Mouse (Mus musculus) megakaryocyte, embryonic 14.5 days (primary cell): Measurements from ENCODE around the gene Mast4. TPM values are rescaled to one million over a fixed set of nuclear protein-coding genes. Genes with fewer than 3 reads are reported as not detected.
A peak's percentile ranks its signal among the peaks of the same experiment; 100 is the strongest.

ENCODE experiments used
- H3K27me3 ChIP-seq: replicated peaks from 2 replicates; pipeline ENCODE3; 2012; ENCODE audit warnings: inconsistent platforms
- H3K36me3 ChIP-seq: replicated peaks from 2 replicates; pipeline ENCODE3; 2012; ENCODE audit warnings: low read length, inconsistent platforms, mixed read lengths
- H3K4me1 ChIP-seq: 2 replicates; pipeline ENCODE4 v1.6.1; 2012; ENCODE audit warnings: inconsistent platforms
- H3K4me3 ChIP-seq: replicated peaks from 2 replicates; pipeline ENCODE3; 2012; ENCODE audit warnings: moderate library complexity, mild to moderate bottlenecking, inconsistent platforms
- H3K9me3 ChIP-seq: 2 replicates; pipeline ENCODE4 v1.6.1; 2012; ENCODE audit warnings: inconsistent platforms
- FLI1 ChIP-seq: IDR thresholded peaks from 2 replicates; pipeline ENCODE4 v1.6.1; 2012; ENCODE audit warnings: low read length, inconsistent platforms, mixed read lengths
- GATA1 ChIP-seq: IDR thresholded peaks from 3 replicates; pipeline ENCODE4 v1.6.1; 2012; ENCODE audit warnings: mixed read lengths, low read length, inconsistent platforms, borderline replicate concordance
- polyA plus RNA-seq: library from polyadenylated mRNA; stranded (reverse); fragments of >175 nt; gene quantifications from 2 replicates; pipeline ENCODE4 v1.2.3, GENCODE M21; 2012; ENCODE audit warnings: low replicate concordance; ENCODE audit not compliant: insufficient read depth

Mast4 gene
- polyA plus RNA-seq, 1 experiment, result 3.5 TPM

DNA sequence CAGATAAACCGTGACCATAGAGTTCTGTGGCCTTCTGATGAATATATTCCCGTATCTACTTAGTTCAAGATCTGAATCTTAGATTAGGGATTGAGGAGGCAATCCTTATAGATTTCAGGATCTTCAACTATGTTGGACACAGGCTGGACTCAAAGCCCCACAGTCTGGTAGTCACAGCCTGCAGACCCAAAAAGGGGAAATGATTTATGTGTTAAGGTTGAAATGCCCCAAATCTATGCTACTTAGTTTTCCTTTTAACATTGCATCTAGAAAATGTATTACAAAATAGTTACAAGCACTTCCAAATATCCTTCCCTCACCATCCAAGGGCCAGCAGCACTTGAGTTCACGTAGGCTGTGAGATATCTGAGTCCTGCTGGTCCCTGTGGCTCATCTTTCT, 633.6 kb downstream of the Mast4 start:
- peaks cover 49% of the 10 kb centered on the region for H3K4me1 ChIP-seq

GRCm38 (mm10) chr13:102700176-102700575, 634.1 kb downstream of the Mast4 start:
- TF ChIP-seq FLI1, result no peak
- TF ChIP-seq GATA1, result no peak
- peaks cover 35% of the 10 kb centered on the region for H3K36me3 ChIP-seq
- H3K9me3 ChIP-seq, result no peaks in the 10 kb centered on the region
- H3K4me1 ChIP-seq, result peaks cover 55% of the 10 kb centered on the region
- H3K27me3 ChIP-seq, result no peaks in the 10 kb centered on the region
- H3K4me3 ChIP-seq, result peak overlapping the region; percentile 77

More for the DNA sequence above, 633.6 kb downstream of the Mast4 start:
- H3K36me3 ChIP-seq, result peaks cover 40% of the 10 kb centered on the region
- no peak overlapping the region for H3K4me3 ChIP-seq
- H3K27me3 ChIP-seq, result no peaks in the 10 kb centered on the region
- no peaks in the 10 kb centered on the region for H3K9me3 ChIP-seq
- no peak for TF ChIP-seq GATA1

- peaks cover 68% of the 10 kb centered on the region for H3K4me1 ChIP-seq
These were observed 635.5 kb downstream of the Mast4 start for GRCm38 (mm10) chr13:102698751-102699323.

DNA sequence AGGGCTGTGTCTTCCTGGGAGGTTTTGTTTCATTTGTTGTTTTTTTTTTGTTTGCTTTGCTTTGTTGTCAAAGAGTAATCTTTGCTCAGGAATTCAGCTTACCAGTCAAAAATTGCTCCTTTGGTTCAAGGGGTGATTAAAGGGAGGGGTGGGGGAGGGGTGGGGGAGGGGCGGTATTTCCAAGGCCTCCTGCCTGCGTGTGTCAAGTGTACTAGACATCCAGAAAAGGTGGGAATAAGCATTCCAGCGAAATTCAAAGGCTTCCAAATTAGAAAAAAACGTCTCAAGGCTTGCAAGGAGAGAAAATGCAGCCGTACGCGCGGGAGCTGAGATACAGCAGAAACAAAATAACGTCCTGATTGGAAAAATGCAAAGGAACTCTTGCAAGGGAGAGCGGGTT, 636.0 kb downstream of the Mast4 start:
- H3K27me3 ChIP-seq, result no peaks in the 10 kb centered on the region
- H3K4me1 ChIP-seq, result peaks cover 73% of the 10 kb centered on the region
- no peaks in the 10 kb centered on the region for H3K9me3 ChIP-seq
- H3K4me3 ChIP-seq, result peak overlapping the region; percentile 67
- TF ChIP-seq GATA1 (no peak), FLI1 (no peak)
- H3K36me3 ChIP-seq, result peaks cover 20% of the 10 kb centered on the region

More at GRCm38 (mm10) chr13:102698751-102699323, 635.5 kb downstream of the Mast4 start:
- Histone ChIP-seq H3K36me3 (peaks cover 25% of the 10 kb centered on the region), H3K27me3 (no peaks in the 10 kb centered on the region), H3K9me3 (no peaks in the 10 kb centered on the region), H3K4me3 (peak overlapping the region; percentile 67)
- no peak for TF ChIP-seq GATA1

DNA sequence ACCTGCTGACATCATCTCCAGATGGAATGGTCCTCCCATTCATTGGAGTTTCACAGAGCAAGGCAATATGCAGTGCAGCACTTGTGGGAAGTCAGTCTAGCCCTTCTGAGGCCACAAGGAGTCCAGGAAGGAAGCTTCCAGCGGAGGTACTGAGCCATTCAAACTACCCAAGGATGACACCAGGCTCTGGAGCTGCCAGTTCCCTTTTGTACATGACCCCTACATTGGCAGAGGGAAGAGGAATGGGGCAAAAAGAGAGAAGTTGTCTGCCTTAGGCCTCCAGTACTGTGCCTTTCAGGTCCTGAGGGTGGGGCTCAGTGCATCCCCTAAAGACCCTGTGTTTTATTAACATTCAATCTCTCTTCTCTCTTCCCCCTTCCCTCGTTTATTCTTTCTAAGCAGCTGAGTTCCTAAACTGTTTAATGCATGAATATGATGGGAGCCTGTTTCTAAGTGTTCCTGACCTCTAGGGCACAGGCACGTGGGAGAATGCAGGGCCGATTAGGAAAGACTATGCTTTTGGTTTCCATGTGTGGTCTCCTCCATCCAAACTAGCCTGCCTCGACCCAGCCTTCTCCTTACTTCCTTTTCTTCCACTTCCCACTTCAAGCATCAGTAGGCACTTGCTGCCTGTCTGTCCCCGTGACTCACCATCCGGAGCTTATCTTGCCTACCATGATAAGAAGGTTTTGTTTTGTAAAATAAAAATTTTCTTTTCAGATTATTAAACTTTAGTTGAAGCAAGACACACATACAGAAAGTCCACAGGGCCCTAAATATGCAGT, 639.0 kb downstream of the Mast4 start:
- Histone ChIP-seq H3K27me3 (no peaks in the 10 kb centered on the region), H3K36me3 (peaks cover 11% of the 10 kb centered on the region), H3K4me1 (peaks cover 82% of the 10 kb centered on the region), H3K4me3 (peak overlapping the region; percentile 89), H3K9me3 (no peaks in the 10 kb centered on the region)
- no peak for TF ChIP-seq GATA1
- TF ChIP-seq FLI1, result no peak

DNA sequence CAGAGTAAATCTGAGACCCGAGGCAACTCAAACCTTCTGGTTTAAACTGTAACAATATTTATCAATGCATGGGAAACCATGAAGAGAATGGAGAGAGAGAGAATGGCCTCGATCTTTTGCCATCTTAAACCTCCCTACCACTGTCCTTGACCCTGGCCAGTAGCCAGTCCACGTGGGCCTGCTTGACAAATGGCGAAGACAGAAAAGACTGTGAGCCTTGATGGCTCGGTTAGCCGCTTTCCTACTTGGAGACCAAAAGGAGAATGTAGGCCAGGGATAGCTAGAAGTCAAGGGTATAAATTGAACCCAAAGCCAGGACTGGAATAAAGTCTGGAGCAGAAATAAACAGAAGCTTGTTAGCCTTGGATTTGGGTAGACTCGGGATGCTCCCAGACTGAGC, 640.1 kb downstream of the Mast4 start:
- Histone ChIP-seq H3K9me3 (no peaks in the 10 kb centered on the region), H3K27me3 (no peaks in the 10 kb centered on the region), H3K4me3 (peak overlapping the region; percentile 89), H3K36me3 (peaks cover 11% of the 10 kb centered on the region), H3K4me1 (peaks cover 82% of the 10 kb centered on the region)
- TF ChIP-seq FLI1 (no peak), GATA1 (no peak)

DNA sequence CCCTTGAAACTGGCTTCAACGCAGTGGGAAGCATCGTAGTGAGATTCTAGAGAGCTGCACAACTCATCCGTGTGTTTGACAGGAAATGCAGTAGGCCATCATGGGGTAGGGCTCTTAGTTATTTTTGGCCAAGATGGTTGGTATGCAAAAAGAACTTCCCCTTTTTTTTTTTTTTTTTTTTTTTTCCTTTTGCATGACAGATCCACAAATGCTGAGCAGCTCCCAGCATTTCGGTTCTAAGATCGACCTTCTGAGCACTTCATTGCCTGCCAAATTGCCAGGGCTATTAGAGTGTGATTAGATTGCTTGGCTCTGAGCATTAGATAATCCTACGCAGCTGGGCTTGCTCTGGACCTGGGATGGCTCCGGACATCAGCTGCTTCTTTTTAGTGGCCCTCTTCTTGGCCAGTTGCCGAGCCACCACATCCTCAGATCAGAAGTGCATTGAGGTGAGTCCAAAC, 640.9 kb downstream of the Mast4 start, which contains the start of gene Cd180:
Gene Cd180, plus strand, starts transcription at position 218 of the 461 bp plus-strand sequence.
- no peaks in the 10 kb centered on the region for H3K27me3 ChIP-seq
- peaks cover 5% of the 10 kb centered on the region for H3K36me3 ChIP-seq
- no peak for TF ChIP-seq GATA1
- TF ChIP-seq FLI1, result no peak
- H3K4me3 ChIP-seq, result peak within 1 kb of the TSS; percentile 89
- H3K4me1 ChIP-seq, result peaks cover 82% of the 10 kb centered on the region
- H3K9me3 ChIP-seq, result no peaks in the 10 kb centered on the region

- no peaks in the 10 kb centered on the region for H3K27me3 ChIP-seq
- TF ChIP-seq GATA1 (no peak), FLI1 (no peak)
- peaks cover 77% of the 10 kb centered on the region for H3K4me1 ChIP-seq
- no peaks in the 10 kb centered on the region for H3K9me3 ChIP-seq
- no peak overlapping the region for H3K4me3 ChIP-seq
- no peaks in the 10 kb centered on the region for H3K36me3 ChIP-seq
These were observed 642.7 kb downstream of the Mast4 start for GRCm38 (mm10) chr13:102691408-102692150.

GRCm38 (mm10) chr13:102690184-102690583, 644.1 kb downstream of the Mast4 start:
- TF ChIP-seq GATA1 (no peak), FLI1 (no peak)
- no peaks in the 10 kb centered on the region for H3K27me3 ChIP-seq
- no peaks in the 10 kb centered on the region for H3K36me3 ChIP-seq
- peaks cover 65% of the 10 kb centered on the region for H3K4me1 ChIP-seq
- H3K4me3 ChIP-seq, result no peak overlapping the region
- H3K9me3 ChIP-seq, result no peaks in the 10 kb centered on the region
